Mouse (Mus musculus) kidney, postnatal 0 days (tissue): ENCODE measurements at regions not wholly inside any gene's neighbourhood (a gene's known extent, or its start where the extent isn't known, plus 50 kb on each side); places are given as distances from the start of the nearest gene placed in this dataset.

Experiments used
- ATAC-seq: fragments of 200-750 bp; cut with Nextera tagmentation; replicated peaks from 2 replicates; pipeline ENCODE4 v1.8.0; 2017; ENCODE audit warnings: low read depth, moderate number of reproducible peaks, moderate TSS enrichment, moderate library complexity; ENCODE audit not compliant: low FRiP score
- DNase-seq: peaks from one replicate; pipeline ENCODE4 v3.0.0-alpha.2; 2016; ENCODE audit warnings: low spot score
- H3K27ac ChIP-seq: fragments of 300-500 bp; sonication (generic); 2 replicates; pipeline ENCODE4 v1.5.1; 2014; ENCODE audit warnings: mild to moderate bottlenecking
- H3K27me3 ChIP-seq: fragments of 300-500 bp; sonication (generic); 2 replicates; pipeline ENCODE4 v1.6.1; 2014; ENCODE audit warnings: low read length, mixed read lengths; ENCODE audit not compliant: insufficient read depth
- H3K36me3 ChIP-seq: fragments of 300-500 bp; sonication (generic); 2 replicates; pipeline ENCODE4 v1.6.1; 2014; ENCODE audit warnings: low read length, mixed read lengths; ENCODE audit not compliant: insufficient read depth
- H3K4me1 ChIP-seq: fragments of 300-500 bp; sonication (generic); replicated peaks from 2 replicates; pipeline ENCODE4 v1.6.1; 2014; ENCODE audit warnings: antibody characterized with exemption, low read length, mixed read lengths; ENCODE audit not compliant: insufficient read depth
- H3K4me2 ChIP-seq: fragments of 300-500 bp; sonication (generic); 2 replicates; pipeline ENCODE4 v1.6.1; 2014; ENCODE audit warnings: mild to moderate bottlenecking, low read length, moderate library complexity, mixed read lengths
- H3K4me3 ChIP-seq: fragments of 300-500 bp; sonication (generic); replicated peaks from 2 replicates; pipeline ENCODE4 v1.5.1; 2014; ENCODE audit warnings: low read depth, low read length
- H3K9ac ChIP-seq: fragments of 300-500 bp; sonication (generic); 2 replicates; pipeline ENCODE4 v1.6.1; 2014; ENCODE audit warnings: low read depth, low read length
- H3K9me3 ChIP-seq: fragments of 300-500 bp; sonication (generic); replicated peaks from 2 replicates; pipeline ENCODE4 v1.6.1; 2016; ENCODE audit warnings: low read length, inconsistent platforms, mixed read lengths
- CTCF ChIP-seq: IDR thresholded peaks from 2 replicates; pipeline ENCODE4 v1.5.1; 2016; ENCODE audit warnings: antibody characterized with exemption, low read depth, mild to moderate bottlenecking, moderate library complexity
- WGBS: fragments of 180-500 bp; shearing (Covaris S2); extraction: QIAGEN DNeasy Blood & Tissue Kit; methylation state at CpG from one replicate; pipeline ENCODE4 v1.1.7; 2014; 5-methylcytosine and 5-hydroxymethylcytosine counted together

DNA sequence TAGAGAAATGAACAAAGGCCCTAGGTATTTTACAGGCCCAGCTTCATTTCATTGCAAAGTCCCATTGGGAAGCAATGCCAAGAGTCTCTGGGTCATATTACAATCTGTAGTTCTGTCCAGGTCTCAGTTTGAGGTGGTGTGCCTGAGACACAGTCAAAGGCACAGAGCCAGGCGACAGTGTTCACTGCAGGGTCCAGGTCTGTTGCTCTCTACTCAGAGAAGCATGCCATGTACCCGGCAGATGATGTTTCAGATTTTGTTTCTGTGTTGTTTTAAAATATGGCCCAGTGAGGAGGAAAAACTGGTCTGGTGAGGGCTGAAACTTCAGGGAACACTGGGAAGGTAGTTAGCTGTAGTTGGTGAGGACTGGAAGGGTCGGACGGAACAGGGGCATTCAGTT, 63.1 kb upstream of the Gdnf start:
- no peak for DNase-seq
- Histone ChIP-seq H3K27me3 (no peaks in the 10 kb centered on the region), H3K4me3 (no peak overlapping the region), H3K36me3 (no peaks in the 10 kb centered on the region), H3K9me3 (no peaks in the 10 kb centered on the region), H3K9ac (no peak overlapping the region), H3K4me1 (no peaks in the 10 kb centered on the region), H3K4me2 (no peak overlapping the region), H3K27ac (no peak overlapping the region)
- TF ChIP-seq CTCF, result no peak
- ATAC-seq, result no peak
- WGBS, result 87% methylated on average over 4 of the region's 4 CpGs

GRCm38 (mm10) chr15:7750441-7750840, 60.2 kb upstream of the Gdnf start:
- no peaks in the 10 kb centered on the region for H3K27me3 ChIP-seq
- H3K9ac ChIP-seq, result no peak overlapping the region
- no peaks in the 10 kb centered on the region for H3K4me1 ChIP-seq
- no peak for TF ChIP-seq CTCF
- H3K4me3 ChIP-seq, result no peak overlapping the region
- no peak overlapping the region for H3K4me2 ChIP-seq
- no peak for ATAC-seq
- DNase-seq, result no peak
- no peak overlapping the region for H3K27ac ChIP-seq
- no peaks in the 10 kb centered on the region for H3K9me3 ChIP-seq
- H3K36me3 ChIP-seq, result no peaks in the 10 kb centered on the region
- 91% methylated on average over 5 of the region's 5 CpGs for WGBS
